Mouse (Mus musculus) brain, adult 2 months (tissue): ENCODE measurements at regions not wholly inside any gene's neighbourhood (a gene's known extent, or its start where the extent isn't known, plus 50 kb on each side); places are given as distances from the start of the nearest gene placed in this dataset.
A peak's percentile ranks its signal among the peaks of the same experiment; 100 is the strongest.

Experiments used
- DNase-seq: peaks from one replicate; pipeline ENCODE4 v3.0.0; 2011; ENCODE audit warnings: low read depth, low spot score

- DNase-seq: peak; percentile 14
These were observed 64.8 kb upstream of the Ogfrl1 start for GRCm38 (mm10) chr1:23462411-23462810.

GRCm38 (mm10) chr1:23464081-23464480 lies 66.5 kb upstream of the Ogfrl1 start:
- DNase-seq: peak; percentile 72

GRCm38 (mm10) chr1:23466340-23466739 lies 68.8 kb upstream of the Ogfrl1 start:
- no peak for DNase-seq

GRCm38 (mm10) chr1:23467405-23467804 lies 69.8 kb upstream of the Ogfrl1 start:
- DNase-seq: no peak

GRCm38 (mm10) chr1:23480776-23481320 lies 83.3 kb upstream of the Ogfrl1 start:
- DNase-seq: no peak

GRCm38 (mm10) chr1:23484566-23484965 lies 87.0 kb upstream of the Ogfrl1 start:
- DNase-seq: no peak

GRCm38 (mm10) chr1:23485150-23485775 lies 87.7 kb upstream of the Ogfrl1 start:
- no peak for DNase-seq

- DNase-seq: no peak
These were observed 89.5 kb upstream of the Ogfrl1 start for GRCm38 (mm10) chr1:23487031-23487430.

GRCm38 (mm10) chr1:23490640-23491039 lies 93.1 kb upstream of the Ogfrl1 start:
- peak; percentile 73 for DNase-seq

GRCm38 (mm10) chr1:23491041-23491440 lies 93.5 kb upstream of the Ogfrl1 start:
- peak; percentile 78 for DNase-seq

GRCm38 (mm10) chr1:23492981-23493380 lies 95.4 kb upstream of the Ogfrl1 start:
- peak; percentile 17 for DNase-seq

- DNase-seq: peak; percentile 65
These were observed 97.8 kb upstream of the Ogfrl1 start for GRCm38 (mm10) chr1:23495412-23495811.

- no peak for DNase-seq
These were observed 122.5 kb upstream of the Ogfrl1 start for GRCm38 (mm10) chr1:23520113-23520512.

- DNase-seq: no peak
These were observed 135.1 kb upstream of the Ogfrl1 start for GRCm38 (mm10) chr1:23532659-23533058.

GRCm38 (mm10) chr1:23536621-23537020 lies 139.0 kb upstream of the Ogfrl1 start:
- no peak for DNase-seq

GRCm38 (mm10) chr1:23538419-23538818 lies 140.8 kb upstream of the Ogfrl1 start:
- DNase-seq: no peak

- no peak for DNase-seq
These were observed 143.0 kb upstream of the Ogfrl1 start for GRCm38 (mm10) chr1:23540594-23540993.

- no peak for DNase-seq
These were observed 158.2 kb upstream of the Ogfrl1 start for GRCm38 (mm10) chr1:23555794-23556193.

GRCm38 (mm10) chr1:23568106-23568505 lies 170.5 kb upstream of the Ogfrl1 start:
- no peak for DNase-seq

GRCm38 (mm10) chr1:23574461-23574860 lies 176.9 kb upstream of the Ogfrl1 start:
- no peak for DNase-seq

GRCm38 (mm10) chr1:23575005-23575404 lies 177.4 kb upstream of the Ogfrl1 start:
- peak; percentile 14 for DNase-seq

GRCm38 (mm10) chr1:23575515-23575914 lies 177.9 kb upstream of the Ogfrl1 start:
- DNase-seq: no peak

GRCm38 (mm10) chr1:23576150-23576549 lies 178.6 kb upstream of the Ogfrl1 start:
- DNase-seq: no peak
